ENCODE assay signal across 9 mouse cellular contexts in genomic region chr10:7590792-7591191, GRCm38 (mm10). TPM values are rescaled to one million over a fixed set of nuclear protein-coding genes. Genes with fewer than 3 reads are reported as not detected.
DNase-seq lines count a peak whose midpoint lies in the region; ATAC-seq and TF ChIP-seq lines count a peak whose summit lies in the region.
"Had no signal": no experiment of that assay in that cellular context is flagged by ENCODE, and none has a peak within 500 bp of the region (broad histone marks: within the 10 kb centered on the region; RNA-seq: fewer than 3 reads in every experiment).

No protein-coding gene starts in this region.

- ATAC-seq in kidney, postnatal 0 days (replicated peaks; ENCODE audit: low FRiP score, low read depth): no peak
- no peak for ATAC-seq in hindbrain, embryonic 16.5 days
- ATAC-seq in midbrain, postnatal 0 days (ENCODE audit: low FRiP score): no peak

- no peak overlapping the region for H3K9ac ChIP-seq in kidney, postnatal 0 days (ENCODE audit: low read depth, low read length)
- H3K9ac ChIP-seq in hindbrain, embryonic 16.5 days (ENCODE audit: low read depth, low read length): peak overlapping the region; percentile 92
- peak overlapping the region; percentile 82 for H3K9ac ChIP-seq in midbrain, postnatal 0 days (replicated peaks; ENCODE audit: low read length, poor library complexity, severe bottlenecking)

- no peaks in the 10 kb centered on the region for H3K9me3 ChIP-seq in kidney, postnatal 0 days (replicated peaks; ENCODE audit: low read length)
- H3K9me3 ChIP-seq in embryonic facial prominence, embryonic 10.5 days: no peaks in the 10 kb centered on the region
- no peaks in the 10 kb centered on the region for H3K9me3 ChIP-seq in hindbrain, embryonic 16.5 days (ENCODE audit: control insufficient read depth, low read length)
- no peaks in the 10 kb centered on the region for H3K9me3 ChIP-seq in midbrain, postnatal 0 days (ENCODE audit: low read length)

- peaks cover 6% of the 10 kb centered on the region for H3K4me1 ChIP-seq in kidney, postnatal 0 days (replicated peaks; ENCODE audit: insufficient read depth, low read length)
- peaks cover 11% of the 10 kb centered on the region for H3K4me1 ChIP-seq in embryonic facial prominence, embryonic 10.5 days
- H3K4me1 ChIP-seq in hindbrain, embryonic 16.5 days (ENCODE audit: control insufficient read depth, insufficient read depth, low read depth, low read length): peaks cover 17% of the 10 kb centered on the region
- peaks cover 13% of the 10 kb centered on the region for H3K4me1 ChIP-seq in midbrain, postnatal 0 days (ENCODE audit: insufficient read depth, low read length)

- no peak for TF ChIP-seq CTCF in kidney, postnatal 0 days (IDR thresholded peaks at IDR 0.05; ENCODE audit: low read depth)
- TF ChIP-seq CTCF in midbrain, postnatal 0 days (IDR thresholded peaks at IDR 0.05): no peak

- H3K36me3 ChIP-seq in kidney, postnatal 0 days (ENCODE audit: insufficient read depth, low read length): no peaks in the 10 kb centered on the region
- H3K36me3 ChIP-seq in embryonic facial prominence, embryonic 10.5 days (replicated peaks): no peaks in the 10 kb centered on the region
- no peaks in the 10 kb centered on the region for H3K36me3 ChIP-seq in hindbrain, embryonic 16.5 days (ENCODE audit: control insufficient read depth, insufficient read depth, low read length)
- H3K36me3 ChIP-seq in midbrain, postnatal 0 days (ENCODE audit: insufficient read depth, low read length): no peaks in the 10 kb centered on the region

- H3K27me3 ChIP-seq in kidney, postnatal 0 days (ENCODE audit: insufficient read depth, low read length): peaks cover 6% of the 10 kb centered on the region; the same call in 1 of the 2 replicates
- peaks cover 26% of the 10 kb centered on the region for H3K27me3 ChIP-seq in embryonic facial prominence, embryonic 10.5 days (replicated peaks; ENCODE audit: low read depth, poor library complexity, severe bottlenecking)
- H3K27me3 ChIP-seq in hindbrain, embryonic 16.5 days (replicated peaks; ENCODE audit: control insufficient read depth, insufficient read depth, low read length): no peaks in the 10 kb centered on the region
- no peaks in the 10 kb centered on the region for H3K27me3 ChIP-seq in midbrain, postnatal 0 days (ENCODE audit: insufficient read depth, low read length)

- DNase-seq in kidney, postnatal 0 days (ENCODE audit: low spot score): no peak
- DNase-seq in kidney, postnatal 36 days: no peak
- DNase-seq in embryonic facial prominence, embryonic 10.5 days (ENCODE audit: low spot score): no peak
- DNase-seq in midbrain, postnatal 0 days (ENCODE audit: low spot score): no peak
- DNase-seq in left cerebral cortex, adult 18-20 months (ENCODE audit: low spot score in 2 of 2): no peak
- no peak for DNase-seq in right cerebral cortex, postnatal 4 days
- DNase-seq in urinary bladder, postnatal 14 days (ENCODE audit: low spot score): no peak
- DNase-seq: kidney, adult 9 months had no signal

- H3K4me3 ChIP-seq in kidney, postnatal 0 days (replicated peaks; ENCODE audit: low read depth, low read length): 0 out of 2 replicates have a peak overlapping the region, but pooled peaks have one; percentile 61
- H3K4me3 ChIP-seq in embryonic facial prominence, embryonic 10.5 days: peak overlapping the region; percentile 84
- H3K4me3 ChIP-seq in hindbrain, embryonic 16.5 days (ENCODE audit: low read length): peak overlapping the region; percentile 96
- peak overlapping the region; percentile 91 for H3K4me3 ChIP-seq in midbrain, postnatal 0 days (ENCODE audit: low read depth, low read length)

- no peak overlapping the region for H3K27ac ChIP-seq in kidney, postnatal 0 days
- no peak overlapping the region for H3K27ac ChIP-seq in embryonic facial prominence, embryonic 10.5 days (replicated peaks)
- no peak overlapping the region for H3K27ac ChIP-seq in hindbrain, embryonic 16.5 days (ENCODE audit: low read depth, low read length)
- no peak overlapping the region for H3K27ac ChIP-seq in midbrain, postnatal 0 days (ENCODE audit: low read depth, low read length)

- WGBS in kidney, postnatal 0 days: 8% methylated on average over 8 of the region's 8 CpGs
- WGBS in embryonic facial prominence, embryonic 10.5 days: 6% methylated on average over 8 of the region's 8 CpGs
- 4% methylated on average over 8 of the region's 8 CpGs for WGBS in hindbrain, embryonic 16.5 days
- WGBS in midbrain, postnatal 0 days: 5% methylated on average over 8 of the region's 8 CpGs

- peak overlapping the region; percentile 99 for H3K4me2 ChIP-seq in kidney, postnatal 0 days (ENCODE audit: low read length)
- peak overlapping the region; percentile 97 for H3K4me2 ChIP-seq in hindbrain, embryonic 16.5 days (ENCODE audit: low read length)
- H3K4me2 ChIP-seq in midbrain, postnatal 0 days (ENCODE audit: low read depth, low read length, poor library complexity, severe bottlenecking): peak overlapping the region; percentile 91

RNA-seq across cellular contexts. Expression of gene Lrp11, which starts 1.2 kb away (rescaled TPM):
- polyA plus RNA-seq in kidney, postnatal 0 days (2015; fragmentation: Nextera tagmentation; extraction: Ambion mirVana): 0.91 and 1.0 TPM in 2 replicates
- 4.8 and 5.2 TPM in 2 replicates for polyA plus RNA-seq in embryonic facial prominence, embryonic 10.5 days (2016; fragmentation: Nextera tagmentation; extraction: Ambion mirVana)
- 41.3 TPM in 2 replicates for polyA plus RNA-seq in hindbrain, embryonic 16.5 days (2015; fragmentation: Nextera tagmentation; extraction: Ambion mirVana)
- 123 and 139 TPM in 2 replicates for total RNA-seq in midbrain, postnatal 0 days (2014; rRNA removed)
- polyA plus RNA-seq in midbrain, postnatal 0 days (2015; fragmentation: Nextera tagmentation; extraction: Ambion mirVana): 48.2 and 51.7 TPM in 2 replicates
- 100 to 1,000 TPM; 154 to 165 TPM for total RNA-seq in left cerebral cortex, adult 18-20 months (2021)
